Mouse (Mus musculus) kidney, postnatal 14 days (tissue): ENCODE measurements around the gene Nudt1.

Experiments
- DNase-seq: peaks from one replicate; pipeline ENCODE4 v3.0.0; 2022; ENCODE audit warnings: mixed read lengths

Nudt1 gene

DNA sequence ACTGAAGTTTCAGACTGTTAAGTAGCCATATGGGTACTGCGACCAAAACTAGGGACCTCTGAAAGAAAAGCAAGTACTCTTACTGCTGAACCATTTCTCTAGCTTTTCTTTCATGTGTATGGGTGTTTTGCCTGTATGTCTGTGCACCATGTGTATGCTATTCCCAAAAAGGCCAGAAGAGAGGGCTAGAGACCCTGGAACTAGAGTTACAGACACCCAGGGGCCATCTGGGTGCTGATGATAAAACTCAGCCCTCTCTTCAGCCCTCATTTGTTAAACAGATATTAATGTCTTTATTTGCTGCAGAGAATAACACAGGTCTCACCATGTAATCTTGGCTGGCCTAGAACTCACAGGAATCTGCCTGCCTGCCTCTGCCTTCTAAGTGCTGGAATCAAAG lies 63.0 kb downstream of the Nudt1 start:
- no peak for DNase-seq

DNA sequence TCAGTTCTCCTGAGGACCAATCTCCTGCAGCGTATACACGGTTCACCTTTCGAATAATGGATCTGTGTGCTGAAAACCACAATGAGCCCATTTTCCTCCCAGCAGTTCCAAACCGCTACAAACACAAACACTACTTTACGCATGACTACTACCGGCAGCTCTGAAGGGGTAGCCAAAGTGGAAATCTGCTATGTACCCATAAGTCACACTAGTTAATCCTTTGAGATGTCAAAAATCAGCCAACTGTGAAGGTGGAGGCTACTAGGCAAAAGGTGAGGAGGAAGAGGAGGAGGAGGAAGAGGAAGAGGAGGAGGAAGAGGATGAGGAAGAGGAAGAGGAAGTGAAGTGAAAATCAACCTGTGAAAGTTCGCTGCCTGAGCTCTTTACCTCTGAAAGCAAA lies 65.8 kb downstream of the Nudt1 start:
- no peak for DNase-seq
